Mouse (Mus musculus) lung, postnatal 0 days (tissue): Measurements from ENCODE around the gene Gm49361.

ENCODE experiments used
- CTCF ChIP-seq: IDR thresholded peaks from 2 replicates; pipeline ENCODE4 v1.5.1; 2016; ENCODE audit warnings: antibody characterized with exemption, mild to moderate bottlenecking
- EP300 ChIP-seq: IDR thresholded peaks from 2 replicates; pipeline ENCODE4 v1.6.1; 2016; ENCODE audit warnings: antibody characterized with exemption, mild to moderate bottlenecking, control low read depth

- no peak for TF ChIP-seq CTCF
- no peak for TF ChIP-seq EP300
Observed at GRCm38 (mm10) chr14:57634141-57634540, 111.8 kb downstream of the Gm49361 start.
